Mouse (Mus musculus): ENCODE results near the gene 2210017I01Rik. TPM values are rescaled to one million over a fixed set of nuclear protein-coding genes. Genes with fewer than 3 reads are reported as not detected.

Gene 2210017I01Rik
- not detected in 2 replicates for polyA plus RNA-seq (2012; ENCODE audit: insufficient read depth, insufficient read length, low replicate concordance, missing spikeins)

DNA sequence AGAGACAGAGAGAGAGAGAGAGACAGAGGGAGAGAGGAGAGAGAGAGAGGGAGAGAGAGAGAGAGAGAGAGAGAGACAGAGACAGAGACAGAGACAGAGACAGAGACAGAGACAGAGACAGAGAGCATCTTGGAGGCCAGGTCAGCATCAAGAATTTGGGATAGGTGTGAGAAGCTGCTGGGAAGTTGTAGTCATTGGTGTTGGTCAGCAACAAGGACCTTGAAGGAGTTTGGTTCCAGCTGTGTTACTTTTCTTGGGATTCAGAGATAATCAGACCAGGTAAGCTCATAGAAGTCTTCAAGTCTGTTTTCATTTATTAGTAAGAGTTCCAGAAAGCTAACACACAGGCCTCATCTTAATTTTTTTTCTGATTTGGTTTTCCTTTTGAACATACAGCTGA, at the start of gene 2210017I01Rik:
TSS of gene 2210017I01Rik (minus strand) at position 101 of the 400 bp plus-strand sequence.
- no peak for TF ChIP-seq POLR2A (IDR thresholded peaks at IDR 0.05; ENCODE audit: insufficient read depth, low read depth, low read length)
- TF ChIP-seq CTCF (IDR thresholded peaks at IDR 0.05; ENCODE audit: insufficient read depth, low read depth, low read length), result no peak
- Histone ChIP-seq H3K27ac (ENCODE audit: insufficient read depth, low read depth, low read length) (no peak within 1 kb of the TSS), H3K4me1 (ENCODE audit: control insufficient read depth, insufficient read depth, low read length) (no peaks in the 10 kb centered on the region), H3K4me3 (ENCODE audit: insufficient read depth, low read depth, low read length) (no peak within 1 kb of the TSS)

DNA sequence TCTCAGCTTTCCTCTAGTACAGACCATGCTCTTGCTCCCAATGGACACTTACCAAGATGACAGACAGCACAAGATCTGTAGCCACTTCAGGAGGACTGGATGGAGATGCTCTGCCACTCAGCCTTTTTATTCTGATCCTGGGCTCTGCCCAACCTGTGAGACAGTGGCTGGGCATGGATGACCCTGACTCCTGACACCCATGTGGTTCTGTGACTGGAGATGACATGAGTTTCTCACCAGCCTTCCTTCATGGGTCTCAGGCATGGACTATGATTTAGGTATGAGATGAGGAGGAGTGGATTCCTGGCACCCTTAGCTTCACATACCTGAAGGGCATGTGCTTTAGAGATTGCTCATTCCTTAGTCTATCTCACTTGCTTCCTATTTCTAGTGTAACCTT, 49.5 kb upstream of the 2210017I01Rik start, which contains the start of gene Lce1b:
TSS of gene Lce1b (minus strand) at position 101 of the 400 bp plus-strand sequence.
- no peaks in the 10 kb centered on the region for H3K4me1 ChIP-seq (ENCODE audit: control insufficient read depth, insufficient read depth, low read length)
- no peak within 1 kb of the TSS for H3K27ac ChIP-seq (ENCODE audit: insufficient read depth, low read depth, low read length)
- no peak within 1 kb of the TSS for H3K4me3 ChIP-seq (ENCODE audit: insufficient read depth, low read depth, low read length)
- no peak for TF ChIP-seq POLR2A (IDR thresholded peaks at IDR 0.05; ENCODE audit: insufficient read depth, low read depth, low read length)
- no peak for TF ChIP-seq CTCF (IDR thresholded peaks at IDR 0.05; ENCODE audit: insufficient read depth, low read depth, low read length)

DNA sequence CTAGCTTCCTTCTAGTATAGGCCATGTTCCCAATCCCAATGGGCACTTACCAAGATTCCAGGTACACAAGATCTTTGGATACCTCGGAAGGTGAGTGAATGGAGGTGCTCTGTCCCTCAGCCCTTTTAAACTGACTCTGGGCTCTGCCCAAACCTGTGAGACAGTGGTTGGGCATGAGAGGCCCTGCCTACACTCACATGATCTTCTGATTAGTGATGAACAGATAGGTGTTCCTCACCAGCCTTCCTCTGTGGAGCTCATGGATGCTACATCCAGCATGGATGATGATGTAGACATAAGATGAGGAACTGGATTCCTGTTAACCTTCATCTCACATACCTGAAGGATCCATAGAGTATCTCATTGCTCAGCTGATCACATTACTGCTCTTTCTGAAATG, 40.9 kb upstream of the 2210017I01Rik start, which contains the start of gene Lce1a1:
TSS of gene Lce1a1 (minus strand) at position 101 of the 400 bp plus-strand sequence.
- 89% methylated on average over 1 of the region's 1 CpGs for WGBS
- Histone ChIP-seq H3K4me1 (ENCODE audit: control insufficient read depth, insufficient read depth, low read length) (no peaks in the 10 kb centered on the region), H3K4me3 (ENCODE audit: insufficient read depth, low read depth, low read length) (no peak within 1 kb of the TSS), H3K27ac (ENCODE audit: insufficient read depth, low read depth, low read length) (no peak within 1 kb of the TSS)
- TF ChIP-seq CTCF (IDR thresholded peaks at IDR 0.05; ENCODE audit: insufficient read depth, low read depth, low read length), result no peak
- TF ChIP-seq POLR2A (IDR thresholded peaks at IDR 0.05; ENCODE audit: insufficient read depth, low read depth, low read length), result no peak

DNA sequence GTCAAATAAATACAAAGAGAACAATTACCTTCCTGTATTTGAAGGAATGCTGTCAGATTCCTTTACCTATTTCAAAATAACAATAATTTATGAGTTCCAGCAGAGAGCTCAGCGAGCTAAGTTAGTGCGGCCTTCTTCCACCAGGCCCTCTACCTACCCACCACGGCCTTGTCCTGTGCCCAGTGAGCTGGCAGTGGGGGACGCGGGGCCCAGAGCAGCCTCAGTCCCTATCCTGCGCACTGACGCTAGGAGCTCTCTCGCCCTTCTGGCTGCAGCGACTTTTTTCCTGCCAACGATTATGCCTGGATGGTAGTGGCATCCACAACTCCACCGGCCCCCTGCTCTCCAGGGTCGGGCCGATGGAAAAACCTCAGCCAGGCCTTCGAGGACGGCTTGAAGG, 32.6 kb upstream of the 2210017I01Rik start:
- TF ChIP-seq POLR2A (IDR thresholded peaks at IDR 0.05; ENCODE audit: insufficient read depth, low read depth, low read length) (no peak), CTCF (IDR thresholded peaks at IDR 0.05; ENCODE audit: insufficient read depth, low read depth, low read length) (no peak)
- no peaks in the 10 kb centered on the region for H3K4me1 ChIP-seq (ENCODE audit: control insufficient read depth, insufficient read depth, low read length)
- 97% methylated on average over 15 of the region's 15 CpGs for WGBS
- no peak overlapping the region for H3K27ac ChIP-seq (ENCODE audit: insufficient read depth, low read depth, low read length)
- no peak overlapping the region for H3K4me3 ChIP-seq (ENCODE audit: insufficient read depth, low read depth, low read length)

DNA sequence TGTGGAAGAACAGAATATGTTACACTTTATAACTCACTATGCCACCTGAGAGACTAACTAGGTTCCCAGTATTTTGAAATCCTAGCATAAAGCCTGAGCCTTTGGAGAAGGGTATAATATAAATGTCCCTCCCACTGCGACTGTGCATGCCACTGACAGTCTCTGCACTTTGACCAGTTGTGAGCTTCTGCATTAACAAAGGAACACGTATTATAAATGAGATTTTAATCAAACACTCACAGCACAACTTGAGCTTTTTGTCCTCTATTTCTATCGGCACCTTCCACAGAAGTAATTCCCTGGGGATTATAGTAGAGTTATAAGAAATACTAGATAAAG, 31.3 kb upstream of the 2210017I01Rik start:
- TF ChIP-seq CTCF (IDR thresholded peaks at IDR 0.05; ENCODE audit: insufficient read depth, low read depth, low read length) (no peak), POLR2A (IDR thresholded peaks at IDR 0.05; ENCODE audit: insufficient read depth, low read depth, low read length) (no peak)
- H3K4me3 ChIP-seq (ENCODE audit: insufficient read depth, low read depth, low read length), result no peak overlapping the region
- WGBS, result 58% methylated on average over 3 of the region's 3 CpGs
- no peak overlapping the region for H3K27ac ChIP-seq (ENCODE audit: insufficient read depth, low read depth, low read length)
- H3K4me1 ChIP-seq (ENCODE audit: control insufficient read depth, insufficient read depth, low read length), result no peaks in the 10 kb centered on the region

DNA sequence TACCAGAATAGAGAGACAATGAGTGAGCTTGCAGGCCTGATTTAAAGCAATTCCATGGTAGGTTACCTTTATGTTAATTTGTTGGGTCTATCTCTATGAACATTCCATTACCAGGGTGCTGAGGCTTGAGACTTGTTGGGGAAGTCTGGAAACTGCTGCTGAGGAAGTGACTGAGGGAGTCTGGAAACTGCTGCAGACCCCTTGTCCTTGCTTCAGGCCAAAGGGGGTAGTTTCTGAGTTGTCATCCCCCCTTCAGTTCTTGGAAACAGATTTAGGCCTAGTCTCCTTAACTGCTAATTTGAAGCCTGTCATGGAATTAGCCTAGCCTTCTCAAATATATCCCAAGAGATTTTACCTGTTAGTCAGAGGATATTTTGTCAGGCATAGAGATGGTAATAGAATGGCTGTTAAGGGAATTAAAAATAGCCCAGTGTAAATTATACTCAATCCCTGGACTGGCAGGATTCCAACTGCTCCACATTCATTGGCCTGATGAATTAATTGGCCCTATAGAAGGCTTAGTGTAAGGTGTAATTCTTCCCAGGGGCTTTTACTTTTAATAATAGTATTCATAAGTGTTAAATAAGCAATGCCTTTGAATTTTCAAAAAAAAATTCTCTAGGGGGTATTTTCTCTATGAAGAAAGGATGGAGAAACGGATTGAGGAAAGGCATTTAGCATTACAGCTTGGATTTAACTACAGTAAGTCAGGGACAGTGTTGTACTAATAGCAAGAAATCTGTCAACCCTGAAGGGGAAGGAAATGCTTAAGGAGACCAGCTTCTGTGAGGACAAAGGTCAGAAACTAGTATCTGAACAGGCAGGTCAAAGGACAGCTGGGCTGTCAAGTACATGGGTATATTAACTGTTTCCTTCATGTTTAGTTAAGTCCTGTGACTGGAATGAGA, 30.7 kb upstream of the 2210017I01Rik start:
- WGBS, result 25% methylated on average over 1 of the region's 1 CpGs
- Histone ChIP-seq H3K27ac (ENCODE audit: insufficient read depth, low read depth, low read length) (no peak overlapping the region), H3K4me3 (ENCODE audit: insufficient read depth, low read depth, low read length) (no peak overlapping the region), H3K4me1 (ENCODE audit: control insufficient read depth, insufficient read depth, low read length) (no peaks in the 10 kb centered on the region)
- TF ChIP-seq POLR2A (IDR thresholded peaks at IDR 0.05; ENCODE audit: insufficient read depth, low read depth, low read length), result no peak
- no peak for TF ChIP-seq CTCF (IDR thresholded peaks at IDR 0.05; ENCODE audit: insufficient read depth, low read depth, low read length)

DNA sequence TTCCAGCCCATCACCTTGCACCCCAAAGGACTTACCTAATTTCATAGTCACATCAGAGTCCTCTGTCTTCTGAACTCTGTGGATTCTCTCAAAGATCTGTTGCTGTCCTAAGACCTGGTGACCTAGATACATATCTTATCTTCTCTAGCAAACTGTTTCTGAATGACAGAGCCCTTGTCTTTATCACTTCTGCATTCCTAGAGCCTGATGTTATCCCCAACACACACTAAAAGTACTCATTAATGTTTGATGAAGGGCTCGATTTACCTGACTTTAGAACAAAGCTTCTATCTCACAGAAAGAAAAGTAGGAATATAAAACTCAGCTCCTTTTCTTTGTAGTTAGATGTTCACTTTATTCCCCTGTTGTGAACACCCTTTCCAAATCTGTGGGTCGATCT, 14.3 kb upstream of the 2210017I01Rik start, which contains the start of gene Lce6a:
TSS of gene Lce6a (minus strand) at position 101 of the 400 bp plus-strand sequence.
- Histone ChIP-seq H3K4me1 (ENCODE audit: control insufficient read depth, insufficient read depth, low read length) (no peaks in the 10 kb centered on the region), H3K27ac (ENCODE audit: insufficient read depth, low read depth, low read length) (no peak within 1 kb of the TSS), H3K4me3 (ENCODE audit: insufficient read depth, low read depth, low read length) (no peak within 1 kb of the TSS)
- no peak for TF ChIP-seq POLR2A (IDR thresholded peaks at IDR 0.05; ENCODE audit: insufficient read depth, low read depth, low read length)
- no peak for TF ChIP-seq CTCF (IDR thresholded peaks at IDR 0.05; ENCODE audit: insufficient read depth, low read depth, low read length)
- 76% methylated on average over 2 of the region's 2 CpGs for WGBS

DNA sequence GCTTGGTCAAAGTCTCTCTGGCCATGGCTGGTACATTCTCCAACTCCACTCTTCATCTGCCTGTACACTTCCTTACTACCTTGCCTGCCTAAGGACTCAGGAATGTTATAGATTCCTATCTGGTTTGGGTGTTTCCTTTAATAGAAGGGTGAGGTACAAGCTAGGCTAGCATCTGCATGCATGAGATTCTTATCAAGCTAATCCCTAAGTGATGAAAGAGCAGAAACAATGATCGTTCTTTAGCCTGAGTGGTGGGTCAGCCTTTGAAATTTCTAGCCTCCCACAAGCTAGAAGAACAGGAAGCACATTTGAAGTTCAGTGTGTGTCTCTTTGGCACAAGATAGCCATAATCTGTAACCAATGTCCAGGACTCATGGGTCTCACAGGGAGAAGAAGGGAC, 2.5 kb upstream of the 2210017I01Rik start:
- TF ChIP-seq POLR2A (IDR thresholded peaks at IDR 0.05; ENCODE audit: insufficient read depth, low read depth, low read length) (no peak), CTCF (IDR thresholded peaks at IDR 0.05; ENCODE audit: insufficient read depth, low read depth, low read length) (no peak)
- WGBS, result 72% methylated on average over 1 of the region's 1 CpGs
- Histone ChIP-seq H3K4me3 (ENCODE audit: insufficient read depth, low read depth, low read length) (no peak overlapping the region), H3K27ac (ENCODE audit: insufficient read depth, low read depth, low read length) (no peak overlapping the region), H3K4me1 (ENCODE audit: control insufficient read depth, insufficient read depth, low read length) (no peaks in the 10 kb centered on the region)

DNA sequence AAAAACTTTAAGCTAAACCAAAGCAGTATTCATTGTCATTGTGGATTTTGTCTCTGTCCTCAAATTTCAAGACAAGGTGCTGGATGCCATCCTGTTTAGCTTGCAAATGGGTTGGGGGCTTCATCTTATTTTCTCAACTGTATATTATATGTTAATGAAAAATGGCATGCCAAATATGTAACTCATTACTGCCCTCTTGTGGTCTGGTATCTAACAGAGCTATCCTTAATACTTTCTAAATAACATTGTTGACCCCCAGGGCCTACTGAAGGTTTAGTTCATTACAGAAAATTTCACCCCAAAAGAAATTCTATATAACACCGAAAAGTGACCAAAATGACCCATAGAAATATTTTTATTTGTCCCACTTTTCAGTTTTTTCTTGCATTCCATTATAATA, 5.1 kb downstream of the 2210017I01Rik start:
- Histone ChIP-seq H3K27ac (ENCODE audit: insufficient read depth, low read depth, low read length) (no peak overlapping the region), H3K4me3 (ENCODE audit: insufficient read depth, low read depth, low read length) (no peak overlapping the region), H3K4me1 (ENCODE audit: control insufficient read depth, insufficient read depth, low read length) (no peaks in the 10 kb centered on the region)
- TF ChIP-seq CTCF (IDR thresholded peaks at IDR 0.05; ENCODE audit: insufficient read depth, low read depth, low read length) (no peak), POLR2A (IDR thresholded peaks at IDR 0.05; ENCODE audit: insufficient read depth, low read depth, low read length) (no peak)
- 51% methylated on average over 1 of the region's 1 CpGs for WGBS

Data from olfactory bulb, adult 2 months (tissue).